Mouse (Mus musculus): ENCODE results near the gene Cblc.

DNA sequence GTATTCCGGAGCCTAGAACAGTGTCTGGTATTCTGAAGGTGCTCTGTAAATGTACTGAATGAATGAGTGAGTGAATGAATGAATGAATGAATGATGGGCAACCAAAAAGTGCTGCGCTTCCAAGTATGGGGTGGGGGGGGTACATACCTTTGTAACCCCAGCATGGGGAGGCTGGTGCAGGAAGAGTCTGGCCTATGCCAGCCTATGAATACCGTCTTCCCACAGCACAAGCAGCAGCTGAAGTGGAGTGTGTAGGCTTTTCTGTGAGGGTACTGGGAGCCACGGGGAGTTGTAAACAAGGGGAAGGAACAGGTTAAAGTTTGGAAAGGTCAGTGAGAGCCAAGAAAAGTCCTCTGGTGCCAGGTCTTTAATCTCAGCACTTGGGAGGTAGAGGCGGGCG is 52.8 kb downstream of the Cblc start:
- TF ChIP-seq CTCF (IDR thresholded peaks at IDR 0.05; ENCODE audit: borderline replicate concordance, control insufficient read depth, extremely low read depth, insufficient read depth, low read length, poor library complexity) (no peak), POLR2A (IDR thresholded peaks at IDR 0.05; ENCODE audit: control insufficient read depth, extremely low read depth, insufficient read depth, low read length, poor library complexity) (no peak)

All from thymus, adult 2 months (tissue).